ENCODE assay signal across 20 mouse cellular contexts in genomic region chr7:55759346-55759745, GRCm38 (mm10).
A peak's percentile ranks its signal among the peaks of the same experiment; 100 is the strongest.
DNase-seq lines count a peak whose midpoint lies in the region; ATAC-seq lines count a peak whose summit lies in the region.
"Had no signal": no experiment of that assay in that cellular context is flagged by ENCODE, and none has a peak within 500 bp of the region (broad histone marks: within the 10 kb centered on the region; RNA-seq: fewer than 3 reads in every experiment).

No protein-coding gene starts in this region.

- DNase-seq in frontal cortex, postnatal 36 days (ENCODE audit: low spot score in 2 of 2), result no peak
- DNase-seq in right cerebral cortex, adult 18-20 months, result peak; percentile 10
- DNase-seq in right cerebral cortex, postnatal 10 days (ENCODE audit: low spot score in 2 of 2), result no peak
- peak; percentile 57 for DNase-seq in telencephalon, adult 2 months (ENCODE audit: low read depth, low spot score)
- no peak for DNase-seq in cerebellum, postnatal 14 days
- DNase-seq: adrenal gland, adult 8-10 months; adrenal gland, postnatal 14 days; adrenal gland, postnatal 36 days; B cell, adult 2 months; cerebellum, adult 11 months; cerebellum, adult 18-20 months; cerebellum, adult 8-10 months; cerebellum, postnatal 10 days; forebrain, postnatal 0 days had no signal

- ATAC-seq in frontal cortex, adult (ENCODE audit: low TSS enrichment), result peak; percentile 99
- ATAC-seq: activated CD4-positive, CD25-positive, alpha-beta regulatory T cell, adult 4 months; CD4-positive, CD25-positive, alpha-beta regulatory T cell, adult 4 months; forebrain, embryonic 13.5 days; forebrain, embryonic 15.5 days; forebrain, postnatal 0 days; Patski had no signal

Comparison
In these comparisons a context has a peak if more than half of its experiments do, and no peak if none do; other contexts are left out.
1. DNase-seq: peak in right cerebral cortex, adult 18-20 months (single experiment) and telencephalon, adult 2 months (single experiment); none in frontal cortex, postnatal 36 days (0 of 2), right cerebral cortex, postnatal 10 days (0 of 2) and cerebellum, postnatal 14 days (0 of 2).